Mouse (Mus musculus): ENCODE data around the gene Adamts2.

Adamts2 gene

DNA sequence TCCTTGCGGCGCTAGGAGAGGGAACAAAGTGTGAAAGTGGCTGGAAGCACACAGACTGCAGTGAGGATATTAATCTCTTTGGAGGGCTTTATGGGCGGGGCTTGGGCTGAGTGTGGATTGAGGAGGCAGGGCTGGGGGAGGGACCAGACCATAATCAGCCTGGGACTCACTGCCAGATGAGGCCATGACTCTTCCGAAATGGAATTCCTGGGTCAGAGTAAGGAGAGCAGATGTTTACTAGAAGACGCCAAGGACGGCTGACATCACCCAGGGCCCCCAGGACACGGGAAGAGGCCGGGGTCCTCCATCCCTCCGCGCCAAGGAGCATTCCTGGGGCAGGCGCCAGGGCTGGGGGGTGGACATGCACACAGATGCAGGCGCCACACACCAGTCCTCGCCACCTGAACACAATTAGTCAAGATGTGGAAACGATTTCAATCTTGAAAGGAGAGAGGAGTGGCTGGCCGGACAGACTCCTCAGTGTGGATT, 20.4 kb downstream of the Adamts2 start:
- DNase-seq (ENCODE audit: inconsistent age in 2 of 2, low spot score in 1 of 2): peak; percentile 36 to 55

DNA sequence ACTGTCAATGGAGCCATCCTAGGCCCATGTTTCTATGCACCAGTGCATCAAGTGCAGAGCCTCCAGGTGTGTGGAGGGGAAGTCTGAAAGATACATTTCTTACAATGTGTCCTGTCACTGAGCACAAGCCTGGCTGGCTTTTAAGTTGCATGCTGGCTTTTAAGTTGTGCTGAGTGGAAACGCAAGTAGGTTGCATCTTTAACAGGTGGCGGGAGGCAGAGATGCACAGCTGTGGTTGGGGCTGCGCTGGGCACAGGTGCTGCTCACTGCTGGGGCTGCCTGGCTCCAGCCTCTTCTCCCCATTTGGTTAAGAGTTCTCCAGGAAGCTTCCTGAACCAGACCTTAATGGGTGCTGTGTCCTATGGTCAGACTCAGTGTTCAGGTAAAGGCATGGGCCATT, 21.9 kb downstream of the Adamts2 start:
- DNase-seq (ENCODE audit: inconsistent age in 2 of 2, low spot score in 1 of 2): no peak

GRCm38 (mm10) chr11:50624239-50624638, 22.4 kb downstream of the Adamts2 start:
- no peak for DNase-seq (ENCODE audit: inconsistent age in 2 of 2, low spot score in 1 of 2)

DNA sequence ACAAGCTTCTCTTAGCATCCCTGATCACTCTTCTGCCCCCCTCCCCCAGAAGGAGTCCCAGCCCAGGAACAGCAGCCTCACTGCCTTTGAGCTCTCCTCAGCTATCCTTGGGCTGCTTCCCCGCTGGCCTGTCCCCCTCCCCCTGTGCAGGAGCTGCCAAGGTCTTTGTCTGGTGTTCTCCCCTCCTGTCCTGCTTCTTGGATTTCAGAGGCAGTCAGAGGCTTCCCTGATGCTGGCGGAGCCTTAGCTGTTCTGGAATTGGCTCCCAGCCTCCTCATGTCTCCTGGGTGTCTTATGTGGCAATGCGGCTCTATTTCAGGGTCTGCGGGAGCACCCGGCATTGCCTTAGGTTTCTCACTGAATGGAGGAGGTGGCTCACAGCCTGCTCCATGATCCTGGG, 22.8 kb downstream of the Adamts2 start:
- DNase-seq (ENCODE audit: inconsistent age in 2 of 2, low spot score in 1 of 2): peak in 1 of 2 experiments; percentile 61

- DNase-seq (ENCODE audit: inconsistent age in 2 of 2, low spot score in 1 of 2): no peak
These were observed 27.0 kb downstream of the Adamts2 start for GRCm38 (mm10) chr11:50628915-50629314.

DNA sequence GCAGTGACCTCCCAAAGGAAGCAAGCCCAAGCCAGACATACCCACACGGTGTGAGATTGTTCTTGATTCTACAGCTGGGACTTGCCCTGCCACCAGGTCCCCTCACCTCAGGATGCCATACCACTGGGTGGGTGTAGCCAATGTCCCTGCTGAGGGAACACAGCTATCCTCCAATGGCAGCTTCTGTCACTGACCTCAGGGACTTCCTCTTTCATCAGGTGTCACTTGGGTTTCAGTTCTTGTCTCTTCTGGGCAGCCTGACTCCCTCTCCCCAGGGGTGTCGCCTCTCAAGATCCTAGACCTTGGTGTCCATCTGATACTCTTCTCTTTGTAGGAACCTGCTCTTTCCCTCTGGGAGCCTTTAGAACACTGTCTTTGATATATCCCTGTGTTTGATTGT, 28.6 kb downstream of the Adamts2 start:
- DNase-seq (ENCODE audit: inconsistent age in 2 of 2, low spot score in 1 of 2): no peak

- peak; percentile 42 to 62 for DNase-seq (ENCODE audit: inconsistent age in 2 of 2, low spot score in 1 of 2)
These were observed 30.4 kb downstream of the Adamts2 start for GRCm38 (mm10) chr11:50632270-50632669.

- peak in 1 of 2 experiments; percentile 55 for DNase-seq (ENCODE audit: inconsistent age in 2 of 2, low spot score in 1 of 2)
These were observed 33.2 kb downstream of the Adamts2 start for GRCm38 (mm10) chr11:50635051-50635590.

DNA sequence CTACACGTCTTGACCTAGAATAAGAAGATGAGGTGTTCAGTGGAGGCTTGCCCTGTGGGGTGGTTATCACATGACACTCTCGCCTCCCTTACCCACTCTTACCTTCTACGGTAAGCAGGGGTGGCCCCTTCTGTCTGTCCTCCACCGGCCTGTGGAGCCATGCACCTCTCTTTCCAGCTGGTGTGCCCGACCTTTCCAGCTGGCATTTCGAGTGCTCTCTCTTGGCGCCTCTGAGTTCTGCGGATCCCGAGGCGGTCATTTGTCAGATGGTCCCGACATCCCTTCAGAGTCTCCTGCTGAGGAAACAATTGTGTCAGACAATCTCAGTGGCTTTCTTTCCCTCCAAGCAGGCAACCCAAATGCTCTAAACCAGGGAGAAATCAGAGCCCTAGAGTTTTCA, 35.1 kb downstream of the Adamts2 start:
- peak in 1 of 2 experiments; percentile 38 for DNase-seq (ENCODE audit: inconsistent age in 2 of 2, low spot score in 1 of 2)

DNA sequence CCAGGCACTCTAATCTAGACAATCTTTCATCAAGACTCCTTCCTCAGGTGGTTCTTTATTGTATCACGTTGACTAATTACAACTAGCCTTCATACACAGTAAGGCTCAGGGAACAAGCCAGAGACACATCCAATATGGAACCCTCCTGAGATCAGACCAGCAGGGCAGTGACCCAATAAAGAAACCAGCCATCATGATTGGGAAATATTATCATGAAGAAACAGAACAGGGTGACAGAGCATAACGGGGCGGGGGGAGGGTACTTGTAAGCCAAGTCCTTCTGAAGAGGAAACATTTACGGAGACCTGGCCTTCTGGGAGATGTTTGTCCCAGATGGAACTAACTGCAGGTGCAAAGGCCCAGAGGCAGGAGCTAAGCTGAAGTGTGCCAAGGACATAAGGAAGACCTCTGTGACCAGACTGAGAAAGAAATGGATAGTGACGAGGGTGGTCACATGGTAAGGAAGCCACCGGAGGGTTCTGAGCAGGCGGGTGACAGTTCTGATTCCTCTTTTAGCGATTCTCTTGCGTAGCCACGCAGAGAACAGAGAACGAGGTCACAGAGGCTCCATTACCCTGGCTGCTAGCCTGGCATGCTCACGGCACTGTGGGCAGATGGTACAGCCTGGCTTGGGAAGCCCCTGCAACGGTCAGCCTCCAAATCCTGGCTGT, 36.4 kb downstream of the Adamts2 start:
- no peak for DNase-seq (ENCODE audit: inconsistent age in 2 of 2, low spot score in 1 of 2)

GRCm38 (mm10) chr11:50638868-50639220, 37.0 kb downstream of the Adamts2 start:
- no peak for DNase-seq (ENCODE audit: inconsistent age in 2 of 2, low spot score in 1 of 2)

DNA sequence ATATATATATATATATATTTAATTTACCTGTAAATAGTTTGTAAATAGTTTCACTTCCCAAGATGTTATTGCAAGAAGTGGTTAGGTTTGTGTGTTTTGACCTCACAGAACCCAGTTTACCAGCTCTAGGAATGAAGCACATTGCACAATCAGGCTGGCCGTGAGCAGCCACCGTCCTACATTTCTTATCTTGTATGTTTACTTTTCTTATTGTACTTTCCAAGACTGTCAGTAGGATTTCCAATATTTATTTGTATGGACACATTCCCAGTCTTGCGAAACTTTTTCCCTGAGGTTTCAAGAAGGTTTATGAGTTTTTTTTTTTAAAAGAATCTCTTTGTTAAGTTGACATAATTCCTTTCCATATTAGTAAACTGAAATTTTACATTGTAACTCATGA, 40.7 kb downstream of the Adamts2 start:
- peak; percentile 32 to 74 for DNase-seq (ENCODE audit: inconsistent age in 2 of 2, low spot score in 1 of 2)

DNA sequence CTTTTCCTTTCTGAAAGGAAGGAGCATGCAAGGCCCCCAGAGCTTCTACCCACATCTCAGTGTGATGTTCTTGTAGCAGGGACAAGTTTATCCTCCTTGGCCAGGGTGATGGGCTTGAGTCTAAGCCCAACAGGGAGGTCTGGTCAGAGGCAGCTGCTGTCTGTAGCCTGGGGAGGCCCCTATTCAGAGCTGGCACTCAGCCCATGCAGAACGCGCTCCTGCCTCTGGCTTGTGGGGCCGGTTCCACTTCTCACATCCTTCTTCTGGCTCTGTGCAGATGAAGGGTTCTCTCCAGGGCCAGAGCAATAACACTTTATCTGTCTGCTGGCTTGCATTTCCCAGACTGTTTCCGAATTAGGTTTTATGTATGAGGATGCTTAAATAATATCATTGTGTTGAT, 44.3 kb downstream of the Adamts2 start:
- no peak for DNase-seq (ENCODE audit: inconsistent age in 2 of 2, low spot score in 1 of 2)

GRCm38 (mm10) chr11:50648143-50648807, 46.4 kb downstream of the Adamts2 start:
- DNase-seq (ENCODE audit: inconsistent age in 2 of 2, low spot score in 1 of 2): no peak

DNA sequence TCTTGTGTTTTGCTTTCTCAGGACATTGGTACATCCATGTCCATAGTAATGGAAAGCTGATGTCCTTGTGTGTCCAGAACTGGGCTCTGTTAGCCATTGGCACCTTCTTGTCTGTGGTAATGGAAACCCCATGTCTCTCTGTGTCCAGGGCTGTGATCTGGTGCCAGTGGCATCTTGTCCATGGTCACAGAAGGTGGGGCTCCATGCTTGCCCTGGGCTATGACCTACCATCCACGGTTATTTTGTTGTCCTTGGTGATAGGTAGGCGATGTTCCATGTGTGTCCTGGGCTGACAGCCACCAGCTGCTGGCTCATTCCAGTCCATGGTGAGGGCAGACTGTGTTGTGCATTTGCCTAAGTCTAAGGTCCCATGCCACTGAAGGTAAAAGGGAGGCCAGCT, 48.2 kb downstream of the Adamts2 start:
- DNase-seq (ENCODE audit: inconsistent age in 2 of 2, low spot score in 1 of 2): no peak

GRCm38 (mm10) chr11:50653746-50654431, 52.0 kb downstream of the Adamts2 start:
- DNase-seq (ENCODE audit: inconsistent age in 2 of 2, low spot score in 1 of 2): peak; percentile 59 to 69

- no peak for DNase-seq (ENCODE audit: inconsistent age in 2 of 2, low spot score in 1 of 2)
These were observed 56.9 kb downstream of the Adamts2 start for GRCm38 (mm10) chr11:50658826-50659225.

- DNase-seq (ENCODE audit: inconsistent age in 2 of 2, low spot score in 1 of 2): peak in 1 of 2 experiments; percentile 69
These were observed 60.3 kb downstream of the Adamts2 start for GRCm38 (mm10) chr11:50662176-50662575.

- DNase-seq (ENCODE audit: inconsistent age in 2 of 2, low spot score in 1 of 2): no peak
These were observed 62.9 kb downstream of the Adamts2 start for GRCm38 (mm10) chr11:50664826-50665225.

- DNase-seq (ENCODE audit: inconsistent age in 2 of 2, low spot score in 1 of 2): peak; percentile 90 to 93
These were observed 67.9 kb downstream of the Adamts2 start for GRCm38 (mm10) chr11:50669542-50670362.

- no peak for DNase-seq (ENCODE audit: inconsistent age in 2 of 2, low spot score in 1 of 2)
These were observed 68.5 kb downstream of the Adamts2 start for GRCm38 (mm10) chr11:50670363-50670725.
